Mouse (Mus musculus): Measurements from ENCODE around the gene Lif. TPM values are rescaled to one million over a fixed set of nuclear protein-coding genes. Genes with fewer than 3 reads are reported as not detected.

The Lif gene
- polyA plus RNA-seq, 1 experiment from 2014 or later = 0.06 TPM

- Histone ChIP-seq H3K36me3 (ENCODE audit: inconsistent target) (no peaks in the 10 kb centered on the region), H3K79me2 (ENCODE audit: inconsistent target) (no peaks in the 10 kb centered on the region), H3K4me3 (ENCODE audit: inconsistent target) (no peak overlapping the region), H3K27ac (no peak overlapping the region)
- 95% methylated on average over 6 of the region's 6 CpGs for WGBS (ENCODE audit: missing documents)
Observed at GRCm38 (mm10) chr11:4292888-4293247, 35.5 kb downstream of the Lif start.

- Histone ChIP-seq H3K4me3 (ENCODE audit: inconsistent target) (no peak overlapping the region), H3K79me2 (ENCODE audit: inconsistent target) (no peaks in the 10 kb centered on the region), H3K27ac (no peak overlapping the region), H3K36me3 (ENCODE audit: inconsistent target) (no peaks in the 10 kb centered on the region)
- 94% methylated on average over 4 of the region's 4 CpGs for WGBS (ENCODE audit: missing documents)
Observed at GRCm38 (mm10) chr11:4293481-4293880, 36.1 kb downstream of the Lif start.

- Histone ChIP-seq H3K79me2 (ENCODE audit: inconsistent target) (no peaks in the 10 kb centered on the region), H3K36me3 (ENCODE audit: inconsistent target) (no peaks in the 10 kb centered on the region), H3K27ac (no peak overlapping the region), H3K4me3 (ENCODE audit: inconsistent target) (no peak overlapping the region)
- WGBS (ENCODE audit: missing documents) = 95% methylated on average over 6 of the region's 6 CpGs
Observed at GRCm38 (mm10) chr11:4294047-4294446, 36.7 kb downstream of the Lif start.

GRCm38 (mm10) chr11:4294495-4295351 lies 37.4 kb downstream of the Lif start:
- WGBS (ENCODE audit: missing documents) = 11% methylated on average over 14 of the region's 14 CpGs

GRCm38 (mm10) chr11:4296610-4297275 lies 39.4 kb downstream of the Lif start:
- Histone ChIP-seq H3K36me3 (ENCODE audit: inconsistent target) (no peaks in the 10 kb centered on the region), H3K4me3 (ENCODE audit: inconsistent target) (no peak overlapping the region), H3K27ac (no peak overlapping the region), H3K79me2 (ENCODE audit: inconsistent target) (no peaks in the 10 kb centered on the region)
- WGBS (ENCODE audit: missing documents) = 46% methylated on average over 10 of the region's 10 CpGs

More at GRCm38 (mm10) chr11:4294495-4295351, 37.4 kb downstream of the Lif start:
- Histone ChIP-seq H3K36me3 (ENCODE audit: inconsistent target) (no peaks in the 10 kb centered on the region), H3K4me3 (ENCODE audit: inconsistent target) (no peak overlapping the region), H3K27ac (no peak overlapping the region), H3K79me2 (ENCODE audit: inconsistent target) (no peaks in the 10 kb centered on the region)

- no peak overlapping the region for H3K4me3 ChIP-seq (ENCODE audit: inconsistent target)
- H3K36me3 ChIP-seq (ENCODE audit: inconsistent target) = no peaks in the 10 kb centered on the region
- no peaks in the 10 kb centered on the region for H3K79me2 ChIP-seq (ENCODE audit: inconsistent target)
- 77% methylated on average over 3 of the region's 3 CpGs for WGBS (ENCODE audit: missing documents)
- H3K27ac ChIP-seq = no peak overlapping the region
Observed at GRCm38 (mm10) chr11:4297753-4298152, 40.4 kb downstream of the Lif start.

- no peak overlapping the region for H3K27ac ChIP-seq
- no peak overlapping the region for H3K4me3 ChIP-seq (ENCODE audit: inconsistent target)
- H3K36me3 ChIP-seq (ENCODE audit: inconsistent target) = no peaks in the 10 kb centered on the region
- H3K79me2 ChIP-seq (ENCODE audit: inconsistent target) = no peaks in the 10 kb centered on the region
- WGBS (ENCODE audit: missing documents) = 93% methylated on average over 7 of the region's 7 CpGs
Observed at GRCm38 (mm10) chr11:4298615-4299014, 41.3 kb downstream of the Lif start.

- Histone ChIP-seq H3K4me3 (ENCODE audit: inconsistent target) (no peak overlapping the region), H3K27ac (no peak overlapping the region), H3K36me3 (ENCODE audit: inconsistent target) (no peaks in the 10 kb centered on the region), H3K79me2 (ENCODE audit: inconsistent target) (no peaks in the 10 kb centered on the region)
- WGBS (ENCODE audit: missing documents) = 95% methylated on average over 12 of the region's 12 CpGs
Observed at GRCm38 (mm10) chr11:4299191-4299590, 41.8 kb downstream of the Lif start.

GRCm38 (mm10) chr11:4299735-4300474 lies 42.5 kb downstream of the Lif start:
- 76% methylated on average over 14 of the region's 14 CpGs for WGBS (ENCODE audit: missing documents)
- no peaks in the 10 kb centered on the region for H3K36me3 ChIP-seq (ENCODE audit: inconsistent target)
- no peaks in the 10 kb centered on the region for H3K79me2 ChIP-seq (ENCODE audit: inconsistent target)
- H3K27ac ChIP-seq = no peak overlapping the region
- no peak overlapping the region for H3K4me3 ChIP-seq (ENCODE audit: inconsistent target)

GRCm38 (mm10) chr11:4300683-4301082 lies 43.3 kb downstream of the Lif start:
- Histone ChIP-seq H3K4me3 (ENCODE audit: inconsistent target) (no peak overlapping the region), H3K79me2 (ENCODE audit: inconsistent target) (no peaks in the 10 kb centered on the region), H3K36me3 (ENCODE audit: inconsistent target) (no peaks in the 10 kb centered on the region), H3K27ac (no peak overlapping the region)
- WGBS (ENCODE audit: missing documents) = 90% methylated on average over 3 of the region's 3 CpGs

GRCm38 (mm10) chr11:4302363-4302913 lies 45.1 kb downstream of the Lif start:
- WGBS (ENCODE audit: missing documents) = 93% methylated on average over 5 of the region's 5 CpGs

GRCm38 (mm10) chr11:4303033-4303432 lies 45.7 kb downstream of the Lif start:
- Histone ChIP-seq H3K79me2 (ENCODE audit: inconsistent target) (no peaks in the 10 kb centered on the region), H3K36me3 (ENCODE audit: inconsistent target) (no peaks in the 10 kb centered on the region), H3K4me3 (ENCODE audit: inconsistent target) (no peak overlapping the region), H3K27ac (no peak overlapping the region)
- 88% methylated on average over 9 of the region's 9 CpGs for WGBS (ENCODE audit: missing documents)

More at GRCm38 (mm10) chr11:4302363-4302913, 45.1 kb downstream of the Lif start:
- no peaks in the 10 kb centered on the region for H3K36me3 ChIP-seq (ENCODE audit: inconsistent target)
- H3K79me2 ChIP-seq (ENCODE audit: inconsistent target) = no peaks in the 10 kb centered on the region
- H3K27ac ChIP-seq = no peak overlapping the region
- no peak overlapping the region for H3K4me3 ChIP-seq (ENCODE audit: inconsistent target)

GRCm38 (mm10) chr11:4304203-4304602 lies 46.8 kb downstream of the Lif start:
- no peaks in the 10 kb centered on the region for H3K79me2 ChIP-seq (ENCODE audit: inconsistent target)
- H3K27ac ChIP-seq = no peak overlapping the region
- 88% methylated on average over 4 of the region's 4 CpGs for WGBS (ENCODE audit: missing documents)
- no peak overlapping the region for H3K4me3 ChIP-seq (ENCODE audit: inconsistent target)
- H3K36me3 ChIP-seq (ENCODE audit: inconsistent target) = no peaks in the 10 kb centered on the region

- WGBS (ENCODE audit: missing documents) = 100% methylated on average over 4 of the region's 4 CpGs
Observed at GRCm38 (mm10) chr11:4305090-4305489, 47.7 kb downstream of the Lif start.

More at GRCm38 (mm10) chr11:4305090-4305489, 47.7 kb downstream of the Lif start:
- H3K4me3 ChIP-seq (ENCODE audit: inconsistent target) = no peak overlapping the region
- no peaks in the 10 kb centered on the region for H3K79me2 ChIP-seq (ENCODE audit: inconsistent target)
- H3K27ac ChIP-seq = no peak overlapping the region
- no peaks in the 10 kb centered on the region for H3K36me3 ChIP-seq (ENCODE audit: inconsistent target)

Measured in macrophage (primary cell).